Mouse (Mus musculus): ENCODE measurements around the gene Bhlhe40. TPM values are rescaled to one million over a fixed set of nuclear protein-coding genes. Genes with fewer than 3 reads are reported as not detected.

The Bhlhe40 gene
- polyA plus RNA-seq, 1 experiment from 2014 or later = 7.8 TPM

DNA sequence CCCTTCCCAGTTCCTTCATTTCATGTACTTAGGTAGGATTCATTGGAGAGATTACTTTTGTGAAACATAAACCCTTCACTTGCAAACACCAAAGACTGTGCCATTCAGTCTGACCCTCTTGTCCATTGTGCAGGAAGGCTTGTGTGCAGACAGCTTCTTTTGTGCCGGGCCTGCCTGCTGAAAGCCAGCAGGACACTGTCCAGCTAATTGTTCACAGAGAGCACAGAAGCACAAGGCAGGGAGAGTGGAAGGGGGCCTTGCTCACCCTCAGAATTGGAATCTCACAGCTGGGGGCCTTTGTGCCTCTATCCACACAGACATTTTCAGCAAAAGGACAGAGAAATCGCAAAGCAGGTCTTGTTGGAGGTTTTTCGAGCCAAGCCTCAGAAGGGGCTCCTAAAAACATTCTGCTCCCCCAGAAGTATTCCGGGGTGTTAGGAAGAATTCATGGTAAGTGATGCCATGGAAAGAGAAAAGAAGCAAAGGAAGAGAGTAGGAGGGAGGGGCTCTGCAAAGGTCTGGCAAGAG, 38.0 kb downstream of the Bhlhe40 start:
- Histone ChIP-seq H3K4me1 (peaks cover 39% of the 10 kb centered on the region), H3K4me3 (replicated peaks) (no peak overlapping the region), H3K36me3 (replicated peaks) (no peaks in the 10 kb centered on the region), H3K9me3 (no peaks in the 10 kb centered on the region), H3K4me2 (peak overlapping the region; percentile 19), H3K9ac (0 out of 2 replicates have a peak overlapping the region, but pooled peaks have one; percentile 1), H3K27ac (peak overlapping the region; percentile 36; the same call in 1 of the 2 replicates), H3K27me3 (peaks cover 17% of the 10 kb centered on the region)
- WGBS = 6% methylated on average over 4 of the region's 4 CpGs
- ATAC-seq (ENCODE audit: low FRiP score) = peak; percentile 61

DNA sequence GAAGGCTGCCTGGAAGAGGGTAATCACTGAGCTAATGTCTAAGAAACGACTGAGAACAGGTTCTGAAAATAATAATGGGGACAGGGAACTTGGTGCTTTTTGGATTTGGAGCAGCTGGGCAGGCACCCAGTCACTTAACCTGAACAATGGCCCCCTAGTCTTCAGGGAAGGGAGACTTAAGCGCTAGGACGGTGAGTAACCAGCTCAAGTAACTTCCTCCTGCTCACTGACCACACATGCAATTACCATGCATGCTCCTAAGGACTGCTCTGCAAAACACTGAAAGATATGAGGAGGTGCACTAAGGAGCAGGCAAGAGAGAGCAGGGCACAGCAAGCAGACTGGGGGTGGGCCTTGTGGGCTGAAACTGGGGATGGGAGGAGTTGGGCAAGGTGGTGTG, 39.2 kb downstream of the Bhlhe40 start:
- H3K9me3 ChIP-seq = no peaks in the 10 kb centered on the region
- H3K4me2 ChIP-seq = no peak overlapping the region
- H3K9ac ChIP-seq = no peak overlapping the region
- H3K4me3 ChIP-seq (replicated peaks) = no peak overlapping the region
- H3K27ac ChIP-seq = no peak overlapping the region
- 59% methylated on average over 3 of the region's 3 CpGs for WGBS
- peaks cover 39% of the 10 kb centered on the region for H3K4me1 ChIP-seq
- ATAC-seq (ENCODE audit: low FRiP score) = no peak
- H3K27me3 ChIP-seq = peaks cover 17% of the 10 kb centered on the region
- no peaks in the 10 kb centered on the region for H3K36me3 ChIP-seq (replicated peaks)

DNA sequence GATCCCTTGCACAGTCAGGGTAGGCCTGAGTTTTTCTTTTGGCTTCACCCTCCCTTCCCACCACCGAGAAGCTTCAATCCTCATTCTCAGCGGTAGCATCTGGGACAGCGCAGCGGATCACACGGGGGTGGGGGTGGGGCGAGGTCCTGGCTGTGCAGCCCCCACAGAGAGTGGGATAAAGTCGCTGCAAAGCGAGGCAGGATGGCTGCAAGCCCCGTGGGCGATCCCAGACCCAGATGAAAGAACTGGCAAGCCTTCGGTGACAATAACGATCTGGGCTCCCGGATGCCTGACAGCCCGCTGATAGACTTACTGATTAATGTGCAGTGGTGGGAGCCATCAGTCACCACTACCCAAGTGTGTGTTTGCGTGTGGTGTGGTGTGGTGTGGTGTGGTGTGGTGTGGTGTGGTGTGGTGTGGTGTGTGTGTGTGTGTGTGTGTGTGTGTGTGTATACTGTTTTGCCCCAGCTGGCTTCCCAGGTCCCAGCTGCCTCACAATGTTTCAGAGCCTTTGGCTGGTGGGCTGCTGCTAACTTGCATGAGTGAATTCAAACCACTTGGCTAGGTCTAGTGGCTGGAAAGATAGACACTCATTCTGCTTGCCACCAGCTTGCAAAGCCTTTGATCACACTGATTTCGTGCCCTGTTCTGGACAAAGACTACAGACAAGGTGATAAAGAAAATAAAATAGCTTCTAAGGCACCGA, 40.4 kb downstream of the Bhlhe40 start:
- H3K27ac ChIP-seq = no peak overlapping the region
- ATAC-seq (ENCODE audit: low FRiP score) = 0 out of 2 replicates have a peak, but pooled peaks have one; percentile 21
- 18% methylated on average over 17 of the region's 17 CpGs for WGBS
- H3K4me2 ChIP-seq = peak overlapping the region; percentile 38
- peaks cover 39% of the 10 kb centered on the region for H3K4me1 ChIP-seq
- no peak overlapping the region for H3K9ac ChIP-seq
- 0 out of 2 replicates have a peak overlapping the region, but pooled peaks have one; percentile 10 for H3K4me3 ChIP-seq (replicated peaks)
- no peaks in the 10 kb centered on the region for H3K36me3 ChIP-seq (replicated peaks)
- no peaks in the 10 kb centered on the region for H3K9me3 ChIP-seq
- H3K27me3 ChIP-seq = peaks cover 17% of the 10 kb centered on the region

DNA sequence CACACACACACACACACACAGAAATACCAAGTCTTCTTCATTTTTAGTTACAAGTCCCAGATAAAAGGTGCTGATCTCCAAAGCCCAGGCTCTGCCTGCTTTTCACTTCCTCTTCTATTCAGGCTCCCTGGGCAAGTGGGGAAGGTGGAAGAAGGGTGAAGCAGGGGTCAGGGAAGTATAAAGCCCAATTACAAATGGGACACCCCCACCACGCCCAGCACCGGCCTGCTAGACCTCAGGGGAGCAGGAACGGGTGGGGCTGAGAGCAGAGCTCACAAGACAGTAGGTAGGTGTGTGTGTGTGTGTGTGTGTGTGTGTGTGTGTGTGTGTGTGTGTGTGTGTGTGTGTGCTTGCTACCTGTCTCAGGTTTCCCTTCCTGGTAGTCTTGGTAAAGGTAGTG, 42.2 kb downstream of the Bhlhe40 start:
- H3K9ac ChIP-seq = no peak overlapping the region
- H3K9me3 ChIP-seq = no peaks in the 10 kb centered on the region
- H3K36me3 ChIP-seq (replicated peaks) = no peaks in the 10 kb centered on the region
- peaks cover 21% of the 10 kb centered on the region for H3K27me3 ChIP-seq
- peaks cover 37% of the 10 kb centered on the region for H3K4me1 ChIP-seq
- no peak overlapping the region for H3K4me2 ChIP-seq
- no peak for ATAC-seq (ENCODE audit: low FRiP score)
- H3K4me3 ChIP-seq (replicated peaks) = no peak overlapping the region
- H3K27ac ChIP-seq = no peak overlapping the region
- 46% methylated on average over 3 of the region's 3 CpGs for WGBS

DNA sequence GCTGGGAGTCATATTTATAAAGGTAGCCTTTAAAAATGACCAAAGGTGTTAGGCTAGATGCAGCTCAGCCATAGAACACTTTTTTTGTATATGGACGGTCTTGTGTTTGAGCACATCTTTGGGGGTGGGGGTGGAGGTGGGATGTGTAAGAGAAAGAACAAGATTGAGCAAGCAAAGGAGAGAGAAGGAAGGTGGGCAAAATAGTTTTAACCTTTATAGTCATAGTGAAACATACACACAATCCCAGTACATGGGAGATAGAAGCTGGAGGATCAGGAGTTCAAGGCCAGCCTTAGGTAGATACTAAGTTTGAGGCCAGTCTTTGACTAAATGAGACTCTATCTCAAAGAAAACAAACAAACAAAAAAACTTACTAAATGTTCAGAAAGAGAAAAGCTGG, 42.7 kb downstream of the Bhlhe40 start:
- H3K27me3 ChIP-seq = peaks cover 24% of the 10 kb centered on the region
- H3K9me3 ChIP-seq = no peaks in the 10 kb centered on the region
- H3K4me2 ChIP-seq = no peak overlapping the region
- H3K36me3 ChIP-seq (replicated peaks) = no peaks in the 10 kb centered on the region
- no peak for ATAC-seq (ENCODE audit: low FRiP score)
- no peak overlapping the region for H3K4me3 ChIP-seq (replicated peaks)
- peaks cover 33% of the 10 kb centered on the region for H3K4me1 ChIP-seq
- 72% methylated on average over 1 of the region's 1 CpGs for WGBS
- no peak overlapping the region for H3K27ac ChIP-seq
- no peak overlapping the region for H3K9ac ChIP-seq

DNA sequence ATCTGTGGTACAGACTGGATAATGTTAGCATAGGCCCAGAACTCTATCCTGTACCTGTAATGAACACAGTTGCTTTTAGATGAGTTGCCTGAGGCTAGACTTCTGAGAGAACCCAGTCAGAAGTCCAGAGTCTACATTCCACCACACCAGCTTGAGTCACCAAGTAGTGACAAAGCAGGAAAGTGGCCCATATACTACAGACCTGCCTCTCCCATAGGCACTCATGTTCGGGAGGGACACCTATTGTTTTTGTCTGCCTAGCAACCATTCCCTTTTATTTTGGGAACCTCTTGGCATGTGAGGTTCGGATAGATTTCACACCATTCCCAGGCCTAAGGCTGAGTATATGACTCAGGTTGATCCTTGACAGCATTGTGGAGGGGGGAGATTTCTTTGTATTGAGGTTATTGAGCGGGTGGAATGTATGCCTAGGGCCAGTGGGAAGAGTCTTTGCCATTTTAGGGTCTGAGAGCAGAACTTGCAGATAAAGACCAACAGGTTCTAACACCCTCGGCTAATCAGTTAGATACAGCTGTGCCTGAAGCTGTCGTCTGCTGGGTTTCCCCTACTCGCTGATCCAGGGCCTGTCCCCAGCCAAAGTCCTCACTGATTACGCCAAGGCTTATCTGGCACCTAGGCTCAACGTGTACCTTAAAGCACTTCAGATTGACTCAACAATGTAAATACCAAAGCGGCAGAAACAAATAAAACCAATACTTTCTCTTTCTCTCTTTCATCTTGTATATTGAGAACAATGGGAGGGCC, 44.1 kb downstream of the Bhlhe40 start:
- no peak overlapping the region for H3K9ac ChIP-seq
- ATAC-seq (ENCODE audit: low FRiP score) = no peak
- WGBS = 72% methylated on average over 9 of the region's 9 CpGs

DNA sequence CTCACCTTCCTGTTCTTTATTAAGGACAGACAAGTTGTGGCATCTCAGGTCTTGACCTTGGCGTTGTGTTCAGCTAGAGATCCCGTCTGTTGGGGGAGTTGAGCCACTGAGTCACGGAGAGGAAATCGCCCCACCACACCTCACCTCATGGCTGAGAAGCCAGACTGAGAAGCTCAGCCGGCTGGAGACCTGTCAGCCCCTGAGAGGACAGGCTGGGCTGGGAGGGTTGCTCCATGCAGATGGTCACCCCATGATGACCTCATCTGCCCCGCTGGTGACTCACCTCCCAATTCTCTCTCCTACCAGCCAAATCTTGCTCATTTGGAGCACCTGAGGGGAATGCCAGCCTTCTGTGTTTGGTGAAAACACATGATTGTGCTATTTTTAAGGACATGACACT, 45.5 kb downstream of the Bhlhe40 start:
- WGBS = 77% methylated on average over 6 of the region's 6 CpGs
- Histone ChIP-seq H3K27ac (no peak overlapping the region), H3K9me3 (no peaks in the 10 kb centered on the region), H3K36me3 (replicated peaks) (no peaks in the 10 kb centered on the region), H3K27me3 (peaks cover 22% of the 10 kb centered on the region), H3K4me2 (no peak overlapping the region), H3K4me1 (peaks cover 20% of the 10 kb centered on the region), H3K4me3 (replicated peaks) (no peak overlapping the region), H3K9ac (no peak overlapping the region)
- ATAC-seq (ENCODE audit: low FRiP score) = no peak

More for the DNA sequence above, 44.1 kb downstream of the Bhlhe40 start:
- H3K4me2 ChIP-seq = no peak overlapping the region
- H3K27me3 ChIP-seq = peaks cover 25% of the 10 kb centered on the region
- H3K4me1 ChIP-seq = peaks cover 26% of the 10 kb centered on the region
- no peaks in the 10 kb centered on the region for H3K9me3 ChIP-seq
- no peaks in the 10 kb centered on the region for H3K36me3 ChIP-seq (replicated peaks)
- H3K27ac ChIP-seq = no peak overlapping the region
- H3K4me3 ChIP-seq (replicated peaks) = no peak overlapping the region

DNA sequence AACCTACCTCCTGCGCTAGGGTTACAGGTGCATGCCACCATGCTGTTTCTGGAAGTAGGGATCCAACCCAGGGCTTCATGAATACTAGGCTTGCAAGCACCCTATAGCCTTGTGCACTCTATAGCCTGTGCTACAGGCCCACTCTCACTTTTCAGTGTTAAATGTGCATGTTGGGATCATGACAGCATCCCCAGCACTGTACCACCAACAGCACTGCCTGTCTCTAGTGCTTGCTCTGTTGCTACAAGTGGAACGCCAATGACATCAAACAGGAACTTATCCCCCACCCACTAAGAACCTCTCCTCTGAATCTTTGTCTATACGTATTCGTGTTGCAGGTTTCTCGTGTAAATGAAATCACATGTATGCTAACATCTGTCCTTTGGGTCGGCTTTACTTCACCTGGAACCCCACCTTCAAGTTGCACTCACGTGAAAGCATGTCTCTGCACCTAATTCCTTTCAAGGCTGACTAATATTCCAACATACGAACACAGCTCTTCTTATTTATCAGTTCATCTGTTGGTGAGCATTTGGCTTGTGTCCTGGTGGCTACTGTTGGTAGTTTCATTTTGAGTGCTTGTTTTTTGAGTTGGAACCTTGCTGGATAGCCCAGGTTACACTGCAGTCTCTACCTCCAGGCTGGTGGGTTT, 46.7 kb downstream of the Bhlhe40 start:
- no peak overlapping the region for H3K4me3 ChIP-seq (replicated peaks)
- WGBS = 92% methylated on average over 8 of the region's 8 CpGs
- no peak overlapping the region for H3K4me2 ChIP-seq
- no peak for ATAC-seq (ENCODE audit: low FRiP score)
- H3K9ac ChIP-seq = no peak overlapping the region
- peaks cover 16% of the 10 kb centered on the region for H3K4me1 ChIP-seq
- no peaks in the 10 kb centered on the region for H3K36me3 ChIP-seq (replicated peaks)
- peaks cover 25% of the 10 kb centered on the region for H3K27me3 ChIP-seq
- no peaks in the 10 kb centered on the region for H3K9me3 ChIP-seq
- no peak overlapping the region for H3K27ac ChIP-seq

DNA sequence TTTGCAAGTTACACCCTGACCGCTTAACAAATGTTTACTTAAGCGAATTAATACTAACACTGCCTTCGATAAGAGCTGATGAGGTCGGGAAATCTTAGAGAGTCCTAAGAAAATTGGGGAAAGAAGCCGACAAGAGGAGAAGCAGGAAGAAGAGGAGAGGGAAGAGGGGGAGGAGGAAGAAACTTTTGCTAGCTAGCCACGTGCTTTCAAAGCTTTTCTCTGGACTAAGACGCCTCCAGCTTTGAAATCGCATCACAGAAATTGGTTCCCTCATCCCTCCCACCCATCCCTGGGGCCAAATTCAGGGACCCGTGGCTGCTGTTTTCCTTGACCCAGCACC, 48.7 kb downstream of the Bhlhe40 start:
- H3K9ac ChIP-seq = peak overlapping the region; percentile 43
- ATAC-seq (ENCODE audit: low FRiP score) = no peak
- no peaks in the 10 kb centered on the region for H3K9me3 ChIP-seq
- H3K36me3 ChIP-seq (replicated peaks) = no peaks in the 10 kb centered on the region
- H3K27ac ChIP-seq = no peak overlapping the region
- H3K4me3 ChIP-seq (replicated peaks) = peak overlapping the region; percentile 40
- peaks cover 13% of the 10 kb centered on the region for H3K4me1 ChIP-seq
- 21% methylated on average over 9 of the region's 9 CpGs for WGBS
- H3K27me3 ChIP-seq = peaks cover 25% of the 10 kb centered on the region; the same call in 1 of the 2 replicates
- peak overlapping the region; percentile 76 for H3K4me2 ChIP-seq

DNA sequence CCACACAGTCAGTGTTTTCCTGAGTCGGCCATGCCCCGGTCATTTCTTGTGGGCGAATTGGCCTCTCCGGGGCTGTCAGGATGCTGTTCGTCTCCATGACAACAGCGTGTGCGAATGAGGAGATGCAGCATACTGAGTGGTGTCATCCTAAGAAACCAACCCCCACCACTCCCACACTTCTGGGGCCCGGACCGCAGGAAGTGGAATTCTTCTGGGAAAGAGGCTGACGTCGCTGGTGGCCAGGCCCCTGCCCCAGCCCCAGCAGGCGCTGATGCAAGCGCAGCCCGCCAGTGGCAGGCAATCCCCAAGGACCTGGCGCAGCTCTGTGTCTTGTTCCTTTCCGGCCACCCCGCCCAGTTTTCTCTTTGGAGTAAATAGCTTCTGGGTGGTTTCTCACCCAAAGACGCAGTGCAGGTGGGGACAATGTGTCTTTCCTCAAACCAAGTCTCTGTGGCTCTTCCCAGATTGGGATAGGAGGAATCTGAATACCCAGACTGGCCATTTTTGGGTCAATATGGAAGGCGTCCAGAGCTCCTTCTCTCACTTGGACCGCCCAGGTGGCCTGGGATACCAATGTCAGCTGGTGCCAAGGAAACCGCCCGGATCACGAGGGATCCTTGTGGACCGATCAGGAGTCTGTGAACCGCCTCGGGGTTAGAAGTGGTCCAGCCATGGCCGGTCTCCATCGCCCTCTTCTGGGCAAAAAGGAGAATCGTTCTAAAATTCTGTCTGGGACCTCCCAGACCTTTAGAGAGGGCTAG, 49.2 kb downstream of the Bhlhe40 start:
- whole genome bisulfite sequencing = under 1% methylated on average over 29 of the region's 29 CpGs

DNA sequence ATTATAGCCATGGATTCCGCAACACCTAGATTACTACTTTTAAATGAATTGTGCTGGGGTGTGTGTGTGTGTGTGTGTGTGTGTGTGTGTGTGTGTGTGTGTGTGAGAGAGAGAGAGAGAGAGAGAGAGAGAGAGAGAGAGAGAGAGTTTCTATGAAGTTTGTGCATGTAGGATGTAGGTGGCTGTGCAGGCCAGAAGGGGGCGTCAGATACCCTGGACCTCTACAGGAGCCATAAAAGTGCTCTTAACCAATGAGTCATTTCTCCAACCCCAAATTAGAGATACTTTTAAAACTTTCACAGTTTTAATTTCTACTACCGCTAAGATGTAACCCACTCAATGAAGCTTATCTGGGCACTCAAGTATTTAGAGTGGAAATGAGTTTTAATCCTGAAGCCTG, 50.2 kb downstream of the Bhlhe40 start:
- Histone ChIP-seq H3K36me3 (replicated peaks) (no peaks in the 10 kb centered on the region), H3K4me1 (peaks cover 13% of the 10 kb centered on the region), H3K9ac (no peak overlapping the region), H3K9me3 (no peaks in the 10 kb centered on the region), H3K27ac (no peak overlapping the region), H3K4me3 (replicated peaks) (no peak overlapping the region), H3K27me3 (peaks cover 25% of the 10 kb centered on the region; the same call in 1 of the 2 replicates), H3K4me2 (no peak overlapping the region)
- no peak for ATAC-seq (ENCODE audit: low FRiP score)
- WGBS = 77% methylated on average over 3 of the region's 3 CpGs

More for the DNA sequence above, 49.2 kb downstream of the Bhlhe40 start:
- peak; percentile 91 for ATAC-seq (ENCODE audit: low FRiP score)
- Histone ChIP-seq H3K4me2 (peak overlapping the region; percentile 76), H3K9ac (peak overlapping the region; percentile 43), H3K4me1 (peaks cover 13% of the 10 kb centered on the region), H3K4me3 (replicated peaks) (peak overlapping the region; percentile 40), H3K9me3 (no peaks in the 10 kb centered on the region), H3K27me3 (peaks cover 25% of the 10 kb centered on the region; the same call in 1 of the 2 replicates), H3K36me3 (replicated peaks) (no peaks in the 10 kb centered on the region), H3K27ac (no peak overlapping the region)

Measured in forebrain, embryonic 12.5 days (tissue).